Mouse (Mus musculus) embryonic facial prominence, embryonic 13.5 days (tissue): ENCODE results near the gene Apeh. TPM values are rescaled to one million over a fixed set of nuclear protein-coding genes. Genes with fewer than 3 reads are reported as not detected.

Experiments
- ATAC-seq: fragments of 200-750 bp; cut with Nextera tagmentation; 2 replicates; pipeline ENCODE4 v1.8.0; 2017; ENCODE audit warnings: low read depth; ENCODE audit not compliant: insufficient number of reproducible peaks, insufficient read depth, low FRiP score, low TSS enrichment
- H3K27ac ChIP-seq: fragments of 300-500 bp; sonication (generic); 2 replicates; pipeline ENCODE4 v1.5.1; 2015; ENCODE audit warnings: moderate library complexity, mild to moderate bottlenecking, inconsistent platforms
- H3K27me3 ChIP-seq: fragments of 300-500 bp; sonication (generic); 2 replicates; pipeline ENCODE4 v1.6.1; 2015; ENCODE audit warnings: mild to moderate bottlenecking, inconsistent platforms
- H3K36me3 ChIP-seq: fragments of 300-500 bp; sonication (generic); 2 replicates; pipeline ENCODE4 v1.6.1; 2015; ENCODE audit warnings: mild to moderate bottlenecking, inconsistent platforms
- H3K4me1 ChIP-seq: fragments of 300-500 bp; sonication (generic); 2 replicates; pipeline ENCODE4 v1.6.1; 2015; ENCODE audit warnings: inconsistent platforms
- H3K4me2 ChIP-seq: fragments of 300-500 bp; sonication (generic); 2 replicates; pipeline ENCODE4 v1.6.1; 2015; ENCODE audit warnings: moderate library complexity, mild to moderate bottlenecking, inconsistent platforms
- H3K4me3 ChIP-seq: fragments of 300-500 bp; sonication (generic); 2 replicates; pipeline ENCODE4 v1.5.1; 2015; ENCODE audit warnings: mild to moderate bottlenecking, inconsistent platforms
- H3K9ac ChIP-seq: fragments of 300-500 bp; sonication (generic); 2 replicates; pipeline ENCODE4 v1.6.1; 2015; ENCODE audit warnings: mild to moderate bottlenecking, inconsistent platforms
- H3K9me3 ChIP-seq: fragments of 300-500 bp; sonication (generic); 2 replicates; pipeline ENCODE4 v1.6.1; 2016; ENCODE audit warnings: inconsistent platforms
- WGBS: fragments of 180-500 bp; shearing (Covaris S2); methylation state at CpG from one replicate; pipeline ENCODE4 v1.1.7; 2015; ENCODE audit warnings: mixed read lengths; 5-methylcytosine and 5-hydroxymethylcytosine counted together
- polyA plus RNA-seq: library from polyadenylated mRNA; unstranded; fragments of >200 nt; fragmentation: Nextera tagmentation; extraction: Ambion mirVana; gene quantifications from 2 replicates; pipeline ENCODE4 v1.2.1, GENCODE M21; 2015

Gene Apeh
- polyA plus RNA-seq, 1 experiment from 2014 or later: 40.8 TPM

DNA sequence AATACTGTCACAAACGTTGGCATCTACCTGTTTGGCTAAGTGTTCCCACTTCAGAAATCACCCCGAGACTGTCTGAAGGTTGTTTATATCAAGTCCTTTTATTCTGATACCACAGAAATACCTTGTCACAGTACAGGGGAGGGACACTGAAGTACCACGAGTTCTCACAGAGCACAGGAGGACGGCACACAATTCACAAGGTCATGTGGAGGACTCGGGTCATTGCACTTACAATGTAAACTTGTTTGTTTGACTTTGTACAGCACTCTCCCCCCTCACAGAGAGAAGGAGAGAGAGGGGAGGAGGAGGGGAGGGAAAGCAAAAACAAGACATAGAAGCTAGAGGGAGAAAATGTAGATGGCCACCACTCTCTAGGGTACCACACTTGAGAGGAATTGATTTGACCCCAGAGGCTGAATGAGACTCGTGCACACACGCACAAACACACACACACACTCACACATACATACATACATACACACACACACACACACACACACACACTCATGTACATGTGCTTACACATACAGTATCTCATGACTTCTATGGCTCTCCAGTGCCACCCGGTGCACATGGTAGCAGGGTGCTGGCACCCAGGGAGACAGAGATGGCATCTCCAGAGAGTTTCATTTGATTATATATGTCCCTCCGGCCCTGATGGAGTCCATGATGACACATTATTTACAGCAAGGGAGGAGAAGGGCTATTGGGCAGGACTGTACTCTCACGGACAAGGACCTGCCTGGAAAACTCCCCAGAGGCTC is 1.7 kb upstream of the Apeh start:
- Histone ChIP-seq H3K27ac (no peak overlapping the region), H3K9me3 (no peaks in the 10 kb centered on the region), H3K4me2 (peak overlapping the region; percentile 96), H3K9ac (no peak overlapping the region), H3K4me1 (peaks cover 19% of the 10 kb centered on the region), H3K4me3 (no peak overlapping the region), H3K36me3 (peaks cover 18% of the 10 kb centered on the region), H3K27me3 (no peaks in the 10 kb centered on the region)
- no peak for ATAC-seq
- WGBS: 62% methylated on average over 10 of the region's 10 CpGs

DNA sequence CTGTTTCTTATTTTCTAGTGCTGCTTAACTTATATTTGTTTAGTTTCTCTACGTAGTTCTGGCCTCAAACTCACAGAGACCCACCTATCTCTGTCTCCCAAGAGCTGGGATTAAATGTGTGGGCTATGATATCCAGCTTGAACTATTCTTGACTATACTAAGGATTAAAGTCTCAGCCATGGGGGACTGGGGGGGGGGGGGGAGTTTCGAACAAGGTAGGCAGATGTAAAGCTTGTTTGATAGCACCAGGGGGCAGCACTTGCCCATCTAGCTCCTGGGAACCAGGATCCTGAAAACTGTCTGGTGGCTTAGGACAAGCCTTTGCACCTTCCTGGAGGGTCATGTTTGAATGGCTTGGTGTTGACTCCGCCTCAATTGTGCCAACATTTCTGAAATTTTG is 1.1 kb upstream of the Apeh start:
- Histone ChIP-seq H3K4me3 (peak overlapping the region; percentile 65), H3K27ac (no peak overlapping the region), H3K9me3 (no peaks in the 10 kb centered on the region), H3K9ac (peak overlapping the region; percentile 77), H3K4me2 (peak overlapping the region; percentile 96), H3K36me3 (peaks cover 24% of the 10 kb centered on the region), H3K27me3 (no peaks in the 10 kb centered on the region), H3K4me1 (peaks cover 19% of the 10 kb centered on the region)
- 8% methylated on average over 3 of the region's 3 CpGs for WGBS
- ATAC-seq: no peak

DNA sequence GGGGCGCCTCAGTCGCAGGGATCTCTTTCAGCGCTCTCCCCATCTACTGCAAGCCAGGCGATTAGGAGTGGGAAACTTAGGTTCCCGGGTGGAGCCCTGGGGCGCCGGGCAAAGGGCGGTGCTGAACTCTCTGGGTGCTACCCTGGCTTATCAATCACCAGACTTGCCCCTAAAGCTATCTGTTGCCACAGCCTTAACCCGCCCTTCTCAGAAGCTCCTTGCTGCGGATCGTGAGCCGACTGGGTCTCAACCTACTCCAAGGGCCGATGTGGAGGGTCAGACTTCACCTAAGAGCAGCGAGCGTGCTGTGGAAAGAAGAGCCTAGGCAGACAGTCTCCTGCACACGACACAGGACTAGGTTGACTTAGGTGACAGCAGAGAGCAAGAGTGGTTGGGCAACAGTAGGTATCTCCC is 599 bp upstream of the Apeh start:
- H3K4me3 ChIP-seq: peak overlapping the region; percentile 65
- peaks cover 19% of the 10 kb centered on the region for H3K4me1 ChIP-seq
- peak overlapping the region; percentile 96 for H3K4me2 ChIP-seq
- peak overlapping the region; percentile 77 for H3K9ac ChIP-seq
- peak overlapping the region; percentile 84 for H3K27ac ChIP-seq
- H3K36me3 ChIP-seq: peaks cover 29% of the 10 kb centered on the region
- no peaks in the 10 kb centered on the region for H3K9me3 ChIP-seq
- H3K27me3 ChIP-seq: no peaks in the 10 kb centered on the region
- under 1% methylated on average over 16 of the region's 16 CpGs for WGBS
- ATAC-seq: peak; percentile 18; the same call in 1 of the 2 replicates

DNA sequence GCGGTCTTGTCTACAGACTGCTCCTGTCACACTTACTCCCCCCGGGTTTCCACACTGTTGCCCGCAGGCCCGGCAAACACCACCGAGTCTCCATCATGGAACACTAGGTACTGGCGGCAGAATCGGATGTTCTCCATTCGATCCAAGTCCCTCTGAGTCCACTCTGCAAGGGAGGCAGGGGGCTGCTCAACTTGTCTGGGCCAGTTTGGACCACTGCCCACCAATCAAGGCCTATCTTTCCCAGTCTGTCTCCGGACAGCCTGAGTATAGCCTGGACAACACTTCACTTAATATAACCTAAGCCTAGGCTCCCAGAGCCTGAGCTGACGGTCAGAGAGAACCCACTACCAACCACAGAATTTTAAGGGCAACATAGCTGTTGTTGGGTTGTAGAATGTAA is 820 bp downstream of the Apeh start:
- ATAC-seq: no peak
- peak overlapping the region; percentile 77 for H3K9ac ChIP-seq
- no peaks in the 10 kb centered on the region for H3K9me3 ChIP-seq
- H3K36me3 ChIP-seq: peaks cover 43% of the 10 kb centered on the region
- H3K4me2 ChIP-seq: peak overlapping the region; percentile 96
- WGBS: 71% methylated on average over 10 of the region's 10 CpGs
- no peaks in the 10 kb centered on the region for H3K27me3 ChIP-seq
- peak overlapping the region; percentile 84; the same call in 1 of the 2 replicates for H3K27ac ChIP-seq
- peaks cover 19% of the 10 kb centered on the region; the same call in 1 of the 2 replicates for H3K4me1 ChIP-seq
- H3K4me3 ChIP-seq: peak overlapping the region; percentile 65

DNA sequence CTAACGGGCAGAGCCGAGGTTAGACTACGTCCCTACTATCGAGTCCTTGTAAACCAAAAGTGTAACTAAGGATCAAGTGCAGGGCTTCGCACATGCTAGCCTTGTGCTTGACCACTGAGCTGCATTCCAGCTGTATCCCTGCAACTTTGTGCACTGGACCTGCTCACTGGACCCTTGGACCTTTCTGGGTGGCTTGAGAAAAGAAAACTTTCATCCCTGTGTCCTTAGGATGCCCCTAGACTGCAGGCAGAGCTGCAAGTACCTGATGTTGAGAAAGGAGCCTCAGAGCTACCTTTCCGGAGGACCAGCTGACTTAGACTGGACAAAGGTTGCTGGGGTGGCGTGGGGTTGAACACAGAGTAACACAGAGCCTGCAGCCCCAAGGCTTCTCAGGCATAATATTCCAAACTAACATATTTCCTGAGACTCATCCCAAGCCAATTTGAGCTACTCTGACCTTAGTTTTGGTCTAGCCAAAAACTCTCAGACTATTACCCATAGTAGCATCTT is 3.7 kb downstream of the Apeh start:
- no peak overlapping the region for H3K9ac ChIP-seq
- no peak overlapping the region for H3K4me3 ChIP-seq
- peaks cover 15% of the 10 kb centered on the region; the same call in 1 of the 2 replicates for H3K4me1 ChIP-seq
- WGBS: 93% methylated on average over 7 of the region's 7 CpGs
- no peak for ATAC-seq
- H3K27ac ChIP-seq: no peak overlapping the region
- H3K4me2 ChIP-seq: no peak overlapping the region
- H3K36me3 ChIP-seq: peaks cover 72% of the 10 kb centered on the region
- H3K27me3 ChIP-seq: no peaks in the 10 kb centered on the region
- no peaks in the 10 kb centered on the region for H3K9me3 ChIP-seq

DNA sequence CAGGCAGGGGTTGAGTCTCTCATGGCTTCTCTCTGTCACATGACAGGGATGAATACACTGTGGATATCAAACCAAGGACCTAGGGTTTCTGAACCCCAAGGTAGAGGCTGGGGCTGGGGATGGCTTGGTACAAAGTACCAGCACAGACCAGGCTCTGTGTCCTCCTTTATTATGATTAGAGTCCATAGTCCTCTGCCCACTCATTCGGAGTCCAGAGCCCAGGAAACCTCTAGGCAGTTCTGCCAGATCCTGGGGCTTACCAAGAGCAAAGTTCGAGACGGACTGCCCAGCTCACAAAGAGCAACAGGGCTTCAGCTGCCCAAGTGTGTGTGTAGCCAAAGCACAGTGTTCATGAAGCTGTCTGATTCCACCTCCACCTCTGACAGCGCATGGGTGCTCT is 9.1 kb downstream of the Apeh start:
- H3K27me3 ChIP-seq: peaks cover 42% of the 10 kb centered on the region
- no peak overlapping the region for H3K4me3 ChIP-seq
- ATAC-seq: no peak
- no peak overlapping the region for H3K9ac ChIP-seq
- 94% methylated on average over 4 of the region's 4 CpGs for WGBS
- peaks cover 64% of the 10 kb centered on the region for H3K36me3 ChIP-seq
- H3K4me2 ChIP-seq: no peak overlapping the region
- H3K27ac ChIP-seq: no peak overlapping the region
- peaks cover 7% of the 10 kb centered on the region for H3K4me1 ChIP-seq
- H3K9me3 ChIP-seq: no peaks in the 10 kb centered on the region

DNA sequence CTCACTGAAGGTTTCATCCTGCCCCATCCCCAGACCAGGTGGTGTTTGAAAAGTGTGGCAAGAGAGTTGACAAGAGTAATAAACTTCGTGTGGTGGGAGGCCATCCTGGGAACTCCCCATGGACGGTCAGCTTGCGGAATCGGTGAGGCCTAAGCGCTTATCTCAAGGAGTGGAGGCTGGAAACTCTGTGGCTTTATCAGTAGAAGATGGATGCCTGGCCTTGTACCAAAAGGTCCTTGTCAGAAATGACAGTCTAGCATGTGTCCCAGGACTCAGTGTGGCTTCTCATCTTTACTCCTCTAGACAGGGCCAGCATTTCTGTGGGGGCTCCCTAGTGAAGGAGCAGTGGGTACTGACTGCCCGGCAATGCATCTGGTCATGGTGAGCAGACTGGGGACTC is 10.8 kb downstream of the Apeh start:
- H3K9me3 ChIP-seq: no peaks in the 10 kb centered on the region
- no peak overlapping the region for H3K9ac ChIP-seq
- H3K36me3 ChIP-seq: peaks cover 47% of the 10 kb centered on the region
- no peak overlapping the region for H3K4me3 ChIP-seq
- ATAC-seq: no peak
- H3K27ac ChIP-seq: no peak overlapping the region
- no peak overlapping the region for H3K4me2 ChIP-seq
- peaks cover 44% of the 10 kb centered on the region for H3K27me3 ChIP-seq
- peaks cover 13% of the 10 kb centered on the region for H3K4me1 ChIP-seq
- 87% methylated on average over 6 of the region's 6 CpGs for WGBS

DNA sequence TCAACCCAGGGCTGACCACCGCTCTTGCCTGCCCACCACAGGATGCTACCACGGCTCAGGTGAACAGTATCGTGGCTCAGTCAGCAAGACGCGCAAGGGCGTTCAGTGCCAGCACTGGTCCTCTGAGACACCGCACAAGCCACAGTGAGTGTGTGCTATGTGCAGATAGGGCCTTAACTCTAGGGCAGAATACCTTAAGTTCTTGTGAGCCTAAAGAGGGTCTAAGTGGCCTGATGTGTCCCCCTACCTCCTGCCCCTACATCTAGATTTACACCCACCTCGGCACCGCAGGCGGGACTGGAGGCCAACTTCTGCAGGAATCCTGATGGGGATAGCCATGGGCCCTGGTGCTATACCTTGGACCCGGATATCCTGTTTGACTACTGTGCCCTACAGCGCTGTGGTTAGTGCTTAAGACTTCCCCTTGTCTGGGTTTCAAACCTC is 11.4 kb downstream of the Apeh start, which contains the start of gene Rnf123:
Gene Rnf123, minus strand, starts transcription at position 359 of the 444 bp plus-strand sequence.
- H3K27ac ChIP-seq: no peak within 1 kb of the TSS
- peaks cover 42% of the 10 kb centered on the region for H3K36me3 ChIP-seq
- peak within 1 kb of the TSS; percentile 54 for H3K4me2 ChIP-seq
- peaks cover 18% of the 10 kb centered on the region for H3K4me1 ChIP-seq
- H3K27me3 ChIP-seq: peaks cover 44% of the 10 kb centered on the region
- peak within 1 kb of the TSS; percentile 28 for H3K4me3 ChIP-seq
- no peaks in the 10 kb centered on the region for H3K9me3 ChIP-seq
- no peak for ATAC-seq
- H3K9ac ChIP-seq: peak within 1 kb of the TSS; percentile 46
- WGBS: 28% methylated on average over 12 of the region's 12 CpGs

DNA sequence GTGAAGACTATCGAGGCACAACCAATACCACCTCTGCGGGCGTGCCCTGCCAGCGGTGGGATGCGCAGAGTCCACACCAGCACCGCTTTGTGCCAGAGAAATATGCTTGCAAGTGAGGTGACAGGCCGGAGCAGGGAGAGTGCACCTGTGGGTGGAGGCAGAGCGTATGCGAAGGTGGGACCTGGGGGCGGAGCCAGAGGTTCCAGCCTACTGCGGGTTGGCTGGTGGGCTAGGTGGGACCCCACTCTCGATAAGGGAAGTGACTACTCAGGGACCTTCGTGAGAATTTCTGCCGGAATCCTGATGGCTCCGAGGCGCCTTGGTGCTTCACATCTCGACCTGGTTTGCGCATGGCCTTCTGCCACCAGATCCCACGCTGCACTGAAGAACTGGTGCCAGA is 11.9 kb downstream of the Apeh start:
- Histone ChIP-seq H3K4me1 (peaks cover 22% of the 10 kb centered on the region), H3K9ac (peak overlapping the region; percentile 46), H3K4me2 (peak overlapping the region; percentile 54), H3K27me3 (peaks cover 44% of the 10 kb centered on the region), H3K4me3 (peak overlapping the region; percentile 28), H3K36me3 (peaks cover 37% of the 10 kb centered on the region), H3K9me3 (no peaks in the 10 kb centered on the region), H3K27ac (no peak overlapping the region)
- no peak for ATAC-seq
- 5% methylated on average over 19 of the region's 19 CpGs for WGBS

DNA sequence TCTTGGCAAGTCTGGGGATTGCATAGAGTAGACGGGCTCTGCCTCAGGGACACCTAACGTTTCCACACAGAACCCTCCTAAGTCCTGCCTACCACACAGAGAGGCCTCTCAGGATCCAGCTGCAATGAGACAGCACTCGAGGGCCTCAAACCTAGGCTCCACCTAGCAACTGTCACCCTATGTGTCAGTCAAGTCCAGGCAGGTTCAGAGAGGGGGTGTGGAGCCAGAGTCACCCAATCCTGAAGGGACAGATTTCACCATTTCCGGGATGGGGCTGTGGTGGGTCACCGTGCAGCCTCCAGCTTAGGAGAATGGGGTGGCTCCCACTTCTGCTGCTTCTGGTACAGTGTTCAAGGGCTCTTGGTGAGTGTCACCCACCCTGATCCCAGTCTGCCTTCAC is 14.2 kb downstream of the Apeh start, which contains the start of gene Mst1:
Gene Mst1, plus strand, starts transcription at position 269 of the 400 bp plus-strand sequence.
- Histone ChIP-seq H3K4me1 (peaks cover 22% of the 10 kb centered on the region), H3K27me3 (peaks cover 44% of the 10 kb centered on the region), H3K4me2 (peak within 1 kb of the TSS; percentile 82), H3K27ac (no peak within 1 kb of the TSS), H3K36me3 (peaks cover 13% of the 10 kb centered on the region), H3K9ac (peak within 1 kb of the TSS; percentile 98), H3K9me3 (no peaks in the 10 kb centered on the region), H3K4me3 (peak within 1 kb of the TSS; percentile 92)
- WGBS: 65% methylated on average over 5 of the region's 5 CpGs
- ATAC-seq: no peak

DNA sequence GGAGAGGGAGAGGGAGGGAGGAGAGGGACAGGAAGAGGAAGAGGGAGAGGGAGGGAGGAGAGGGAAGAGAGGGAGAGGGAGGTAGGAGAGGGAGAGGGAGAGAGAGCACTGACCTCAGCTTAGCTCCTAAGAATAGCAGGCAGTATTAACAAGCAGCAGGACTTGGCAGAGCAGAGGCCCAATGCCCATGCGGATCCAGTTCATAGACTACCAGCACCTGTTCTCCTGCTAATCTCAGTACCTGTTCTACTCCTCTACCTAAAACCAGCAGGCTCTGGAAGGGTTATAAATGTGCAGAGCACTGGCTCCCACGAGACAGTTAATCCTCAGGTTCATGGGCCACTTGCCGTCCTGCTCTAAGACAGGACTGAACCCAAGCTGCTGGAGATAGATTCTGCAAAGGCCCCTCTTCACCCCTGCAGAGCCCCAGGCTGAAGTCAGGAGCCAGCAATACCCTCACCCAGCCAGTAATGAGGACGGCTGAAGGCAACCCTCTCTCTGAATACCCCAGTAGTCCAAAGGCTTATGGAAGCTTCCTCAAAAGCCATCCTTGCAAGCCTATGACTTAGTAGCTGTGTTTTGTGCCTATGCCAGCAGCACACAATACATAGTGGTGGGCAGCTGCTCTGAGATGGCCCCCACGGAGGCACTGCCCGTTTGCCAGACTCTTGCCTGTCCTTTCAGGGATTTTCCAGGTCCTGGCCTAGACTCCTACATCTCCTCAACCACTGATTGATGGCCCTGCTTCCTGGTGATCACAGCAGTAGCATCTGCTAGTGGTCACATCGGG is 21.1 kb downstream of the Apeh start:
- no peaks in the 10 kb centered on the region for H3K27me3 ChIP-seq
- no peak overlapping the region for H3K4me3 ChIP-seq
- no peak overlapping the region for H3K9ac ChIP-seq
- peaks cover 7% of the 10 kb centered on the region for H3K4me1 ChIP-seq
- H3K9me3 ChIP-seq: no peaks in the 10 kb centered on the region
- no peak for ATAC-seq
- WGBS: 65% methylated on average over 7 of the region's 7 CpGs
- H3K4me2 ChIP-seq: no peak overlapping the region
- no peak overlapping the region for H3K27ac ChIP-seq
- H3K36me3 ChIP-seq: peaks cover 29% of the 10 kb centered on the region
